Mouse (Mus musculus): ENCODE measurements around the gene Hist2h3c1. TPM values are rescaled to one million over a fixed set of nuclear protein-coding genes. Genes with fewer than 3 reads are reported as not detected.
"Not testable (repeated sequence)": the region's sequence is repeated elsewhere in the genome, so short reads cannot be mapped to it uniquely, and the experiment has no call there.

Gene Hist2h3c1
- total RNA-seq, 2 experiments from 2014 or later, result not detected

DNA sequence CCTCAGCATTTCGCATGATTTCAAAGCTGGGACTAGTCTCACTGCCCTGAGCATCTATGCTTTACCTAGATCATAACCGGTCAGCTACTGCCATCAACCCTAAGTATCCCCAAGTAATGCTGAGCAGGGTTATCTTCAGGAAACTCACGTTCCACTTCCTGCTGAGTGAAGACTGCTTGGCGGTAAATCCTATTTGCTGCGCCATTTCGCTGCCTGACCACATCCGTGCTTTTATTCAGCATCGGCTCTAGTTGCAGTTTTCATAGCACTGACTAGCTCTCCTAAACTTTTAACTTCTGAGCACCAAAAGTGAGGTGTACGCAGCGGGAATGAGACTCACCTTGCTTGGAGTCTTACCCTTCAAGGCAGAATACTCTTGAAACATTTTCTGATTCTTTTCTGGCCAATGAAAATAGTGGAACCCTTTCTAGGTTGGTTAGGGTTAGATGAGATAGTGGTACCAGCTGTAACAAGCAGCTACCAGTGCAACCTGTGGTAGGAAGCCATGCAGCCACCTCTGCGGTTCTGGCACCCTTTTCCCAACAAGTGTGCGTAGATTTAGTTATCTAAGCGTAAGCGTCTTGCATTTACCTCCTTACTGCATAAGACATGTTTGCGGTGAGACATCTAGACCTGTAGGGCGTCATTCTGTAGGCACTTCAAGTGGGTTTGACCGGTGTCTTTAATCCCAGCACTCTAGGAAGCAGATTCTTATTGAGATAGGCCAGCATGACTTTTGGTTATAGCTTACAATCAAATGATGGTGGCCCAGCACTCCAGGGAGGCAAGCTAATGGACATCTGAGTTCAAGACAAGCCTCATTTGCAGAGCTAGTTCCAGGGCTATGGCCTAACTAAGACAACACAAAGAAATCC is 27.3 kb downstream of the Hist2h3c1 start:
- intact Hi-C loops (cut with DNase I), result no loop called here
- no peak for DNase-seq (ENCODE audit: low spot score in 2 of 2)

DNA sequence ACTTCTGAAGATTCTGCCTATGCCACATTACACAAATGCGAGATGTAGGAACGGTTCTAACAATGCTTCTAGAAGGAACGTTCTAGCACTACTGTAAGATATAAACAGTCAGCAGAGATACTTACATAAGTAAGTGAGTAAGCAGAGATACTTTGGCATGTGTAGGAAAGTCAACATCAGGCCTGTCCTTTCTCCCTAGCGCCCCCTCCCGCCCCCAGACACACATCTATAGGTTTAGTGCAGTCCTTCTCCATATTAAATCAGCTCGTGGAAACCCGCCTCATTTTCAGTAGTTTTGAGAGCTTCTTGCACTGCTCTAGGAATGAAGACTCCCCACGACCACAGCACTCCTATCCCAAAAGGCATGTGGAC is 30.9 kb downstream of the Hist2h3c1 start:
- DNase-seq (ENCODE audit: low spot score in 2 of 2), result peak; percentile 43 to 71
- intact Hi-C loops (cut with DNase I), result loop anchor here (5.0 kb wide), 1 partner anchor 225 kb away; no protein-coding TSS in a partner anchor

DNA sequence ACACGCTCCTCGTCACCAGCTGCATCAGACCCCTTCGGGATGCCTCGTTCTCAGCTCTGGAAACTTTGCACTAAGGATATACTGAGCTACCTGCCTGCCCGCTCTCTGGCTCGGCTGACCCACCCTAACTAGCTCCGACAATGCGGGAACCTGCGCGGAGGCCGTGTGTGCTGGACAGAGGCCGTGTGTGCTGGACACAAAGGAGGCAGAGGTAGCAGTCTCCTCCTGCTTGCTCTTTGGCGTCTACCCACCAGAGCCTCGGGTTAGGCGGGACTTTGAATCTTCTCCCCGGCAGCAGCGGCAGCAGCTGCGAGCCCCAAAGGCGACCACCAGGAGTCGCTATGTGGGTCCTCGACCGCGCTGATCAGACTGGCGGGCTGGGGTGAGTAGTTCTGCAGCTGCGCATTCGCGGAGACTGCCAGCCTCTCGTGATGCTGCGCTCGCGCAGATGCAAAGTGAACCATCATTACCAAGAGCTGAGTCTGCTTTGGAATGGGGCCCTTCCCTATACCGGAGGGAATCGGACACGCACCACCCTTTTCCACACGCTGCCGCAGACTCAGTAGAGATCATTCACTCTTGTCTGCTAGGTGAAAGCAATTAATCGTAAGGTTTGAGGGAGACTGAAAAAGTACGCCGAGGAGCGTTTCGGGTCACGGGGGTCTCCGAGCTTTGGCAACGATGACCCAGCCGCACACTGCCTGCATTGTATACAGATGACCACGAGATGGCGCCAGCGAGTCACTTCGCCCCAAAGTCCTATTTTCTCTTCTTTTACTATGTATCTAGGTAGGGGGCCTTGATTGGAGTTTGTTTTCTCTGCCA is 31.5 kb downstream of the Hist2h3c1 start:
- DNase-seq (ENCODE audit: low spot score in 2 of 2), result peak; percentile 94 to 96
- intact Hi-C loops (cut with DNase I), result loop anchor here (5.0 kb wide), 1 partner anchor 224 kb away; no protein-coding TSS in a partner anchor

DNA sequence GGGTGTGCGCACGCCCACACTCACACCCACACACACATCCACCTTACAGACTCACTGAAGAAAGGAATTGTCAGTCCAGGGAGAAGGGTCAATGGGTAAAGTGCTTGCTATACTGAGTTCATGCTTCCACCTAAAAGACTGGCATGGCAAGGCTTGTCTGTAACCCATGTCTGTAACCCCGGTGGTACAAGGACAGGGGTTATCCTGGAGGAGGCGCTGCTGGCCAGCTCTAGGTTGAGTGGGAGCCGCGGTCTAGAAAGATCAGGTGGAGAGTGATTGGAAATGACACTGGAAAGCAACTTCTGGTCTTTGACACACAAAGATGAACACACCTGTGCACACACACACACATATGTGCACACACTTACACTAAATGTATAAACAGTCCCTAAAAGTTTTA is 34.2 kb downstream of the Hist2h3c1 start:
- DNase-seq (ENCODE audit: low spot score in 2 of 2), result no peak
- intact Hi-C loops (cut with DNase I), result loop anchor here (5.0 kb wide), 1 partner anchor 47 kb away; no protein-coding TSS in a partner anchor

DNA sequence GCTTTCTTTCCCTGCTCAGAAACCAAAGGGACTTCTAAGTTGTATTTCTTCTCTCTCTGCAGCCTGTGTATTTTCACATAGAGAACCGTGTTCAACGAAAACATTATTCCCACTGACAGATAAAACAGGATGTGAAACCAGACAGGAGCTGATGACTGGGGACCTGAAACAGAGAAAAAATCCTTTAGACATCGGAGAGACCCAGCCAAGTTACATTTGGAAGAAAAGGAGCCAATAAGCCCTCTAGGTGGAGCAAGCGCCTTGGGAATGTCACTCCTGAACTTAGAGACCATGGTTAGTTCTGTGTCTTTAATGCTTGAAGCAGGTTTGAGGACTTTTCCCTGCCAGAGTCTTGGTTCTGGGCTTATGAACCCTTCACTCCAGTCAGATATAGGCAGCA is 38.0 kb downstream of the Hist2h3c1 start:
- peak; percentile 65 to 70 for DNase-seq (ENCODE audit: low spot score in 2 of 2)
- intact Hi-C loops (cut with DNase I), result loop anchor here (5.0 kb wide), 1 partner anchor 43 kb away; no protein-coding TSS in a partner anchor

DNA sequence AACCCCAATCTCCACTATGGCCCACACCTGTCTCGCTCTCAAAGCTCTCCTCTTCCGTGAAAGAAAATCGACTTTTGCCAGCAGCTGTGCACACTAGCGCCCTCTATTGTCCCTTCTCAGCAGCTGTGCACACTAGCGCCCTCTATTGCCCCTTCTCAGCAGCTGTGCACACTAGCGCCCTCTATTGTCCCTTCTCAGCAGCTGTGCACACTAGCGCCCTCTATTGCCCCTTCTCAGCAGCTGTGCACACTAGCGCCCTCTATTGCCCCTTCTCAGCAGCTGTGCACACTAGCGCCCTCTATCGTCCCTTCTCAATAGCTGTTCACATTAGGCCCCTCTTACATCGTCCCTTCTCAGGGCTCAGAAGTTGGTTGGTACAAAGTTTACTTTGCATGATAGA is 40.8 kb downstream of the Hist2h3c1 start:
- DNase-seq (ENCODE audit: low spot score in 2 of 2); intact Hi-C loops (cut with DNase I): not testable (repeated sequence)

DNA sequence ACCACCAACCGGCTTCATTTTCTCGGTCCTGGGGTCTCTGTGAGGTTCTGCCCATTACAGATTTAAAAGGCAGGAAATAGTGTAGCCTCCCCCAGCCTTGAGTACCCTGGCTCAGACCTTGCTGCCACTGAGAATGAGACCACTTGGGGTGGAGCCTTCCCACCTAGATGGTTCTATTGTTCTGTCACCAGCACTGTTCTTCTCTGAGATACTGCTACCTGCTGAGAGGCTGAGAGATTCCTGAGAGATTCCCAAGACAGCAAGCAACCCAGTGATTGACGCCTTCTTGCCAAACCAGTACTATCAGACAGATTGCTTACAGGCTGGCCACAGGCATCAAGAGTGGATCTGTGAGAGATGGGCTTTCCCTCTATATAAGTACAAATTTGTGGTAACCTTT is 42.7 kb downstream of the Hist2h3c1 start:
- intact Hi-C loops (cut with DNase I), result no loop called here
- DNase-seq (ENCODE audit: low spot score in 2 of 2), result no peak

DNA sequence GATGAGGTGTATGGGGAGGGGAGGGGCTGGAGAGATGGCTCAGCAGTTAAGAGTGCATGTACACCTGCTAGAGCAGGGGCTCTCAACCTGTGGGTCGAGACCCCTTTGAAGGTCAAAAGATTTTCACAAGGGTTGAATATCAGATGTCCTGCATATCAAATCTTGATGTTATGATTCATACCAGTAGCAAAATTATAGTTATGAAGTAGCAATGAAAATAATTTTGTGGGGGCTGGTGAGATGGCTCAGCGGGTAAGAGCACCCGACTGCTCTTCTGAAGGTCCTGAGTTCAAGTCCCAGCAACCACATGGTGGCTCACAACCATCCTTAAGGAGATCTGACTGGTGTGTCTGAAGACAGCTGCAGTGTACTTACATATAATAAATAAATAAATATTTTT is 44.2 kb downstream of the Hist2h3c1 start:
- intact Hi-C loops (cut with DNase I); DNase-seq (ENCODE audit: low spot score in 2 of 2): not testable (repeated sequence)

DNA sequence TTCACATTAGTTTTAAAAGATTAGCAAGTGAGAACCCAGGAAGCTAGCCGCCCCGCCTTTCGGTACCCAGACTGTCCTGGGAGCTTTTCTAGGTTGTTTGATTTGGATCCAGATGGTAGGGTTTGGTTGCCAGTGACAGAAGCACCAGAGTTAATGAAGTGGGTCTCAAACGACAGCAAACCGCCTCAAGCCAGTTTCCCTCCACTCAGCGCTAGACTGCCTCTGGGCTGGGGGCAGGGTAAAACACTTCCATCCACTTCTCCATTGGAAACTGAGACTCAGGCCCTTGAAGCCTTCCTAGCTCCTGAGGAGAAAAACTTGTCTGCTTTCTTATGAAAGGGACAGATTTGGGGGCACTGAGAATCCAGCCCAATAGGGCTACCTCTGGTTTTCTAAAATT is 46.2 kb downstream of the Hist2h3c1 start:
- no peak for DNase-seq (ENCODE audit: low spot score in 2 of 2)
- intact Hi-C loops (cut with DNase I), result no loop called here

DNA sequence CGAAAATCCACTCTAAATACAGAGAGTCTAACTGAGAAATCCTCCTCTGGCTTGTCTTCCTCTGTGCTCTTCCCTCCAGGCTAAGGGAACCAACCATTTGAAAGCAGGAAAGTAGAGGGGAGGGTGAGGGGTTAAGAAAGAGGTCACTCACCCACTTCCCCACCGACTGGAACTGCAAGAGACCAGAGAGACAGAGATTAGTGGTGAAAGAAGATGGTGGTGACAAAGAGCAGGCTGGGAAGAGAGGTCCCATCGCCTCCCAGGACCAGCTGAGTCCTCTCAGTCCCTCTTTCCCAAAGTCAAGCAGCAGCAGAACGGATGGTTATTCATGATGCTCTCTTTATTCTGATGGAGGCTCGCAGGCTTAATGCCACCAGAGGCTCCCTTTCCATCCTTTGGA is 46.9 kb downstream of the Hist2h3c1 start:
- intact Hi-C loops (cut with DNase I), result no loop called here
- no peak for DNase-seq (ENCODE audit: low spot score in 2 of 2)

DNA sequence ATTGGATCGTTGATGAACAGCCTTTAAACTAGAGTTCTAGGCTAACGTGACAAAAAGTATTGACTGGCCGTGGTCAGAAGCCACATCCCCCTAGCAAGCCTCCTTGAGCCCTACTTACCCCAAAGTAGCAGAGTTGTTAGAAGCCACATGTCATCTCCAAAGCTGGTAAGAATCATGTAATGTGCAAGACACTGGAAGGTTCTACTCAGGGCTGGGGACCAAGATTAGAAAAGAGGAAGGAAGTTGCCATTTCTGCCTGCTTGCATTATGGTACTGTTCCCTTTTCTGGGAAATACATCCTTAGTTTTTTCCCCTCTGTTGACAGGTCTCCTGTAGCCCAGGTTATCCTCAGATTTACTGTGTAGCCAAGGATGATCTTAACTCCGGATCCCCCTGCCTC is 47.3 kb downstream of the Hist2h3c1 start, which contains the start of gene Fcgr1:
TSS of gene Fcgr1 (minus strand) at position 183 of the 400 bp plus-strand sequence.
- intact Hi-C loops (cut with DNase I), result no loop called here

More for the DNA sequence above, 47.3 kb downstream of the Hist2h3c1 start, which contains the start of gene Fcgr1:
- no peak for DNase-seq (ENCODE audit: low spot score in 2 of 2)

Small RNA genes within 50 kb of the gene (microRNA-seq; reads per million reads assigned to microRNA genes)
- gene Gm44492 (0 reads per million in 2 experiments), gene Gm47311 (0 reads per million in 2 experiments), gene Gm47313 (0 reads per million in 2 experiments)

Other genes starting within 250 kb of the Hist2h3c1 start
- gene Vps45, start 188.2 kb upstream of the Hist2h3c1 start, total RNA-seq (2021), result 10 to 100 TPM; 34.3 to 37.3 TPM
- 10 to 100 TPM; 18.2 to 22.3 TPM for gene Otud7b, start 142.2 kb upstream of the Hist2h3c1 start, total RNA-seq (2021)
- gene Mtmr11, start 84.7 kb upstream of the Hist2h3c1 start, total RNA-seq (2021), result 1 to 10 TPM; 4.5 to 6.0 TPM
- gene Sf3b4, start 74.4 kb upstream of the Hist2h3c1 start, total RNA-seq (2021), result 10 to 100 TPM; 43.4 to 46.8 TPM
- 100 to 1,000 TPM; 448 to 477 TPM for gene Sv2a, start 65.5 kb upstream of the Hist2h3c1 start, total RNA-seq (2021)
- gene Bola1, start 27.0 kb upstream of the Hist2h3c1 start, total RNA-seq (2021), result 10 to 100 TPM; 16.8 to 17.6 TPM
- gene Hist2h2ab, start 26.8 kb upstream of the Hist2h3c1 start, total RNA-seq (2021), result 10 to 100 TPM in 1 of 2 experiments, 1 to 10 TPM in 1; 7.4 to 11.7 TPM
- 10 to 100 TPM; 20.6 to 28.7 TPM for gene Hist2h2ac, start 25.8 kb upstream of the Hist2h3c1 start, total RNA-seq (2021)
- gene Hist2h2be, start 25.6 kb upstream of the Hist2h3c1 start, total RNA-seq (2021), result 1 to 10 TPM; 2.3 to 3.8 TPM
- 1 to 10 TPM; 8.4 to 9.7 TPM for gene Hist2h3c2, start 7.6 kb upstream of the Hist2h3c1 start, total RNA-seq (2021)
- 100 to 1,000 TPM; 205 to 244 TPM for gene Hist2h2aa2, start 6.4 kb upstream of the Hist2h3c1 start, total RNA-seq (2021)
- 10 to 100 TPM in 1 of 2 experiments, 1 to 10 TPM in 1; 5.8 to 10.8 TPM for gene Hist2h2aa1, start 1.2 kb upstream of the Hist2h3c1 start, total RNA-seq (2021)
- 10 to 100 TPM; 26.2 to 28.6 TPM for gene Hist2h4, start 16.6 kb downstream of the Hist2h3c1 start, total RNA-seq (2021)
- 10 to 100 TPM; 56.6 to 91.2 TPM for gene Hist2h3b, start 22.0 kb downstream of the Hist2h3c1 start, total RNA-seq (2021)
- 100 to 1,000 TPM; 127 to 148 TPM for gene Hist2h2bb, start 23.1 kb downstream of the Hist2h3c1 start, total RNA-seq (2021)
- 1 to 10 TPM; 2.1 to 2.7 TPM for gene Fcgr1, start 47.3 kb downstream of the Hist2h3c1 start, total RNA-seq (2021)
- not detected for gene BC107364, start 205.6 kb downstream of the Hist2h3c1 start, total RNA-seq (2021)